Mouse (Mus musculus) stomach, postnatal 0 days (tissue): Measurements from ENCODE around the gene Cdk14. TPM values are rescaled to one million over a fixed set of nuclear protein-coding genes. Genes with fewer than 3 reads are reported as not detected.
A peak's percentile ranks its signal among the peaks of the same experiment; 100 is the strongest.

Experiments
- ATAC-seq: fragments of 200-750 bp; cut with Nextera tagmentation; 2 replicates; pipeline ENCODE4 v1.8.0; 2017; ENCODE audit not compliant: low FRiP score, low TSS enrichment
- DNase-seq: peaks from one replicate; pipeline ENCODE4 v3.0.0-alpha.2; 2016; ENCODE audit warnings: low spot score
- H3K27ac ChIP-seq: fragments of 300-500 bp; sonication (generic); replicated peaks from 2 replicates; pipeline ENCODE4 v1.5.1; 2014; ENCODE audit warnings: mild to moderate bottlenecking, control low read depth
- H3K27me3 ChIP-seq: fragments of 300-500 bp; sonication (generic); 2 replicates; pipeline ENCODE4 v1.6.1; 2014; ENCODE audit warnings: low read length; ENCODE audit not compliant: control insufficient read depth, insufficient read depth
- H3K36me3 ChIP-seq: fragments of 300-500 bp; sonication (generic); 2 replicates; pipeline ENCODE4 v1.6.1; 2014; ENCODE audit warnings: low read length, mixed read lengths; ENCODE audit not compliant: control insufficient read depth, insufficient read depth
- H3K4me1 ChIP-seq: fragments of 300-500 bp; sonication (generic); replicated peaks from 2 replicates; pipeline ENCODE4 v1.6.1; 2014; ENCODE audit warnings: antibody characterized with exemption; ENCODE audit not compliant: control insufficient read depth, insufficient read depth
- H3K4me2 ChIP-seq: fragments of 300-500 bp; sonication (generic); replicated peaks from 2 replicates; pipeline ENCODE4 v1.6.1; 2014; ENCODE audit warnings: low read depth, mild to moderate bottlenecking, control low read depth, moderate library complexity
- H3K4me3 ChIP-seq: fragments of 300-500 bp; sonication (generic); 2 replicates; pipeline ENCODE4 v1.5.1; 2014; ENCODE audit warnings: low read depth, low read length, control low read depth
- H3K9ac ChIP-seq: fragments of 300-500 bp; sonication (generic); 2 replicates; pipeline ENCODE4 v1.6.1; 2014; ENCODE audit warnings: mild to moderate bottlenecking, low read length, control low read depth, mixed read lengths
- H3K9me3 ChIP-seq: fragments of 300-500 bp; sonication (generic); 2 replicates; pipeline ENCODE4 v1.6.1; 2016; ENCODE audit warnings: low read length; ENCODE audit not compliant: control insufficient read depth
- CTCF ChIP-seq: IDR thresholded peaks from 2 replicates; pipeline ENCODE4 v1.5.1; 2016; ENCODE audit warnings: antibody characterized with exemption, low read depth, mild to moderate bottlenecking, moderate library complexity
- EP300 ChIP-seq: optimal IDR thresholded peaks from 2 replicates; pipeline ENCODE3; 2016; ENCODE audit warnings: antibody characterized with exemption
- WGBS: fragments of 180-500 bp; shearing (Covaris S2); extraction: QIAGEN DNeasy Blood & Tissue Kit; methylation state at CpG from one replicate; pipeline ENCODE4 v1.1.7; 2014; 5-methylcytosine and 5-hydroxymethylcytosine counted together
- polyA plus RNA-seq: library from polyadenylated mRNA; unstranded; fragments of >200 nt; fragmentation: Nextera tagmentation; extraction: Ambion mirVana; gene quantifications from 2 replicates; pipeline ENCODE4 v1.2.1, GENCODE M21; 2015

Cdk14 gene
- polyA plus RNA-seq, 1 experiment from 2014 or later, result 6.1 TPM

DNA sequence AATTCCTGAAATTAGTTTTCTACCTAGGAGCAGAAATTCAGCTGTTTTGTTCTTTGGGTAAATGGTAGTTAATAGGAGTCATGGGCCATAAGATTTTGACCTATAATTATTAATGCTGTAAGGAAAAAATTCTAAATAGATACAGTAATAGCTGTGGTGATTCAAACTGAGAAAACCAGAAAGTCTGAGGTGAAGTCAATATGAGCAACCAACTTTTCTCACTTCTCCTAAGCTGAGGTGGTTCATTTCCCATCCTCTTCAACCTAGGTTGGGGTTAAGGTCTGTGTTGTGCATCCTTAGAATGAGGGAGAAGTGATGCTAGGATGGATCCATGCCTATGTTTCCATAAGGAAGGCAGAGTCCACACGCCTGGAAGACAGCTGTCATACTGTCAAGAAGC, 649.5 kb downstream of the Cdk14 start:
- no peak overlapping the region for H3K9ac ChIP-seq
- H3K36me3 ChIP-seq, result no peaks in the 10 kb centered on the region
- H3K27me3 ChIP-seq, result no peaks in the 10 kb centered on the region
- no peak overlapping the region for H3K4me2 ChIP-seq
- ATAC-seq (no peak), DNase-seq (no peak)
- WGBS, result 92% methylated on average over 1 of the region's 1 CpGs
- TF ChIP-seq EP300 (no peak), CTCF (no peak)
- H3K27ac ChIP-seq, result no peak overlapping the region
- no peaks in the 10 kb centered on the region for H3K9me3 ChIP-seq
- no peak overlapping the region for H3K4me3 ChIP-seq
- no peaks in the 10 kb centered on the region for H3K4me1 ChIP-seq

DNA sequence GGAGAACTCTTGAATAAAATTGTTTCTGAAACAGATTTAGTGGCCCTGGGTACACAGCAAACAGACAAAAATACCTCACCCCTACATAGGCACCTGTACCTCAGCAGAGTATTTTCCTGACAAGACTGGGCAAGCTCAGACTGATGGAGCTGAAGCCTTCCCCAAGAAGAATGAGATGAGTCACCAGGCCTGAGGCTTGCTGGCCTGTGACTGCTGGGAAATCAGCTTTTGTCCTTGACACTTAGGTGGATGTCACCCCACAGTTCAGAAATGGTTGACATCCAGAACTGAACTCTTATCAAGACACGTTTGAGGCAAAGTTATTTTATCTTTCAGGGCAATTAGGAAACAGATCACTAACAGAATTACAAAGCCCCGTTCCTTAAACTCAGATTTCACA, 652.2 kb downstream of the Cdk14 start:
- Histone ChIP-seq H3K4me1 (no peaks in the 10 kb centered on the region), H3K27ac (no peak overlapping the region), H3K9ac (no peak overlapping the region), H3K4me3 (no peak overlapping the region), H3K27me3 (no peaks in the 10 kb centered on the region), H3K4me2 (no peak overlapping the region), H3K9me3 (no peaks in the 10 kb centered on the region), H3K36me3 (no peaks in the 10 kb centered on the region)
- WGBS, result 53% methylated on average over 2 of the region's 2 CpGs
- DNase-seq (no peak), ATAC-seq (no peak)
- TF ChIP-seq CTCF (no peak), EP300 (no peak)

DNA sequence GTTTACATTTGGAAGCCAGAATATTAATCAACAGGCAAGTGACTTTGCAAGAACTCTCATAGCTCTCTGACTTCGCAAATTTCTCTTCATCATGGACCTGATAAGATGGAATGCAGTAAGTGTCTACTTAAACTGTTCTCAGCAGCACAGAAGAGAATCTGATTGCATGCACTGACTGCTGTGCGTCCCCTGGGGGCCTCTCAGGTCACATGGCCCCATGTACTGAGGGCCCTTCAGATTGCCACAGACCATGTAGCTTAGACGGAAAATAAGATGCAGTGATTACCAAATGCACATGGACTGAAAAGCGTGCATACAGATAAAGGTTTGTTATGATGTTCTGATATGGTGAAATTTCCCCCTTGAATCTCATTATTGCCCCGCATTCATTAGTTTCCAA, 653.4 kb downstream of the Cdk14 start:
- Histone ChIP-seq H3K36me3 (no peaks in the 10 kb centered on the region), H3K9ac (no peak overlapping the region), H3K9me3 (no peaks in the 10 kb centered on the region), H3K27me3 (no peaks in the 10 kb centered on the region), H3K27ac (no peak overlapping the region), H3K4me1 (no peaks in the 10 kb centered on the region), H3K4me2 (no peak overlapping the region), H3K4me3 (no peak overlapping the region)
- DNase-seq (no peak), ATAC-seq (no peak)
- WGBS, result 67% methylated on average over 5 of the region's 5 CpGs
- no peak for TF ChIP-seq EP300

DNA sequence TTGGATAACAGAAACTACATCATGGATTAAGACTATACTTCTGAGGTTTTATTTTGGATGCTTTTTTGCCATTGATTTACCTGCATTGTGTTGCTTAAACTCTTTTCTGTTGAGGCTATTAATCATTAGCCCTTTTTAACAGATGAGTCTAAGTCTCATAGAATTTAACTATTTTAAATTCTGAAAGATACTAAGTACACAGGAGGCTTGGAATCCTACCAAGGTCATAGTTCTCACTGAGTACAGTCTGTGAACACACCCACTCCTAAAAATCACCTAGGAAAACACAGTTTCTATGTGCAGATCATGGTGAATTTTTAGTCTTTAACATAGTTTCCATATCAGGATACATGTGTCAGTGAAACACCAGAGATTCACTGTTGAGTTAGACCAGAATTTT, 658.2 kb downstream of the Cdk14 start:
- ATAC-seq, result no peak
- DNase-seq, result no peak
- Histone ChIP-seq H3K4me2 (no peak overlapping the region), H3K27ac (no peak overlapping the region), H3K9me3 (no peaks in the 10 kb centered on the region), H3K4me3 (no peak overlapping the region), H3K9ac (no peak overlapping the region), H3K4me1 (no peaks in the 10 kb centered on the region), H3K36me3 (no peaks in the 10 kb centered on the region), H3K27me3 (no peaks in the 10 kb centered on the region)
- TF ChIP-seq CTCF (no peak), EP300 (no peak)

DNA sequence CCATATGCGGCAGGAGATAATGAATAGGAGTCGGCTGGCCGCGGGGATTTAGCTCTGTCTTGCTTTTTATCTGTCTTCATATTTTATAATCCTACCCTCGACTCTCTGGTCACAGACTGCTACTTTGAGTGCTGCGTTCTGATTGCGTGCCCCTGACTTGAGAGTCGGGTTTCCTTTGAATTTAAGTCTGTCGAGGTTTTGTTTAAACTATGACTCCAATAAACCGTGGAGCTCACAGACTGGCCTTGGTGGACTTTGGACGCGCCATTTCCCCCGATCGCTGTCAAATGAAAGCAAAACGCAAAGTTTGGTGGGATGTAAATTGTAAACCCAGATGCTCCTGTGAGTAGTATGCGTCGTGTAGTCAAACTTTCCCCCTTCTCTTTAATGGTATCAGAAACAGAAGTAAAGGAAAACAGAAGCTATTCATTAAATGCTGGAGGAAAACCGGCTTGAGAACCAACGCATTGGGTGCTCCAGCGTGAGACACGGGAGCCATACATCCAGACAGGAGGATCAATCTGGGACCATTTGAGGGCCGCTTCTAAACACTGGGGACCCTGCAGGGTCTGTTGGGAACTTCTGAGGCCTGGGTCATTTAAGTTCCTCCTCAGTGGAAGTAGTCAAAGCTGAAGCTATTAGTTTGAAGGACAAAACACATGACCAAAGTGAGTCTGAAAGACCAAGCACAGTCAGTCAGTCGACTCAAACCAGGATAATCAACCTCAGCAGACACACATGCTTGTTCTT, 661.6 kb downstream of the Cdk14 start:
- ATAC-seq, result peak; percentile 31
- no peaks in the 10 kb centered on the region for H3K9me3 ChIP-seq
- DNase-seq, result peak; percentile 58
- H3K4me2 ChIP-seq, result peak overlapping the region; percentile 93
- H3K27ac ChIP-seq, result peak overlapping the region; percentile 98
- peak overlapping the region; percentile 92 for H3K4me3 ChIP-seq
- H3K4me1 ChIP-seq, result no peaks in the 10 kb centered on the region
- no peaks in the 10 kb centered on the region for H3K27me3 ChIP-seq
- peak overlapping the region; percentile 92 for H3K9ac ChIP-seq
- no peak for TF ChIP-seq CTCF
- TF ChIP-seq EP300, result no peak
- WGBS, result under 1% methylated on average over 23 of the region's 23 CpGs
- H3K36me3 ChIP-seq, result 0 out of 2 replicates have a peak, but pooled peaks cover 2% of the 10 kb centered on the region

DNA sequence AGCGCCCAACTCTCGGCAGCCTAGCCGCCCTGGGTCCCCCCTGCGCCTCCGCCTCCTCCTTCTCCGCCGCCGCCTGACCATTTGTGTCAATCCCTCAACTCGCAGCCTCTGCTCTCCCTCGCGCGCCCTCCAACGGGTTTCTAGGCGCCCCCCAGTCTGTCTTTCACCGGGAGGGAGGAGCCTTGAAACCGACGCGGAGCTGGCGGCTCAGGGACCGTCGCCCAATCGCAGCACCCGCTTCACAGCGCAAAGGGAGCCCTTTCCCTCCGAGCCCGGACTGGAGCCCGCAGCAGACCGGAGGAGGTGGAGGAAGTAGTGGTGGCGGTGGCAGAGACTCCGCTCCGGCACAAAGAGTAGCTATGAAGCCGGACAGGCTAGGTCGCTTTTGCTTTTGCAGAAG, 662.2 kb downstream of the Cdk14 start, which contains the start of gene Fzd1:
TSS of gene Fzd1 (minus strand) at position 134 of the 400 bp plus-strand sequence.
- ATAC-seq, result peak; percentile 96
- H3K4me2 ChIP-seq, result peak within 1 kb of the TSS; percentile 93
- WGBS, result 0% methylated on average over 20 of the region's 33 CpGs

More for the DNA sequence above, 662.2 kb downstream of the Cdk14 start, which contains the start of gene Fzd1:
- H3K4me3 ChIP-seq, result peak within 1 kb of the TSS; percentile 92
- H3K9ac ChIP-seq, result peak within 1 kb of the TSS; percentile 92
- peak within 1 kb of the TSS; percentile 98 for H3K27ac ChIP-seq
- TF ChIP-seq EP300 (peak; percentile 42), CTCF (peak; percentile 62)
- 0 out of 2 replicates have a peak, but pooled peaks cover 2% of the 10 kb centered on the region for H3K36me3 ChIP-seq
- DNase-seq, result peak; percentile 94
- H3K9me3 ChIP-seq, result no peaks in the 10 kb centered on the region
- H3K27me3 ChIP-seq, result no peaks in the 10 kb centered on the region
- no peaks in the 10 kb centered on the region for H3K4me1 ChIP-seq
